Mouse (Mus musculus) olfactory bulb, adult 2 months (tissue): Measurements from ENCODE around the gene Rnf31. TPM values are rescaled to one million over a fixed set of nuclear protein-coding genes. Genes with fewer than 3 reads are reported as not detected.

Experiments used
- H3K27ac ChIP-seq: fragments of 200-500 bp; 2 replicates; pipeline ENCODE4 v1.5.1; 2012; ENCODE audit warnings: low read depth, low read length; ENCODE audit not compliant: insufficient read depth
- H3K4me1 ChIP-seq: fragments of 200-500 bp; 2 replicates; pipeline ENCODE4 v1.6.1; 2012; ENCODE audit warnings: low read length; ENCODE audit not compliant: control insufficient read depth, insufficient read depth
- H3K4me3 ChIP-seq: fragments of 200-500 bp; 2 replicates; pipeline ENCODE4 v1.5.1; 2012; ENCODE audit warnings: mild to moderate bottlenecking, low read depth, low read length, moderate library complexity; ENCODE audit not compliant: insufficient read depth
- CTCF ChIP-seq: fragments of 200-500 bp; IDR thresholded peaks from 2 replicates; pipeline ENCODE4 v1.5.1; 2012; ENCODE audit warnings: low read depth, mild to moderate bottlenecking, low read length, moderate library complexity; ENCODE audit not compliant: insufficient read depth
- POLR2A ChIP-seq: fragments of 200-500 bp; IDR thresholded peaks from 2 replicates; pipeline ENCODE4 v1.6.1; 2012; ENCODE audit warnings: mild to moderate bottlenecking, low read depth, low read length, moderate library complexity; ENCODE audit not compliant: insufficient read depth
- WGBS: fragments of 180-500 bp; shearing (Covaris S2); methylation state at CpG from one replicate; pipeline ENCODE4 v1.1.7; 2018; 5-methylcytosine and 5-hydroxymethylcytosine counted together
- polyA plus RNA-seq: library from polyadenylated mRNA; stranded (reverse); fragments of >200 nt; gene quantifications from 2 replicates; pipeline ENCODE4 v1.2.4, GENCODE M21; 2012; ENCODE audit warnings: low replicate concordance; ENCODE audit not compliant: missing spikeins, insufficient read depth, insufficient read length

Rnf31 gene
- polyA plus RNA-seq, 1 experiment = not detected

DNA sequence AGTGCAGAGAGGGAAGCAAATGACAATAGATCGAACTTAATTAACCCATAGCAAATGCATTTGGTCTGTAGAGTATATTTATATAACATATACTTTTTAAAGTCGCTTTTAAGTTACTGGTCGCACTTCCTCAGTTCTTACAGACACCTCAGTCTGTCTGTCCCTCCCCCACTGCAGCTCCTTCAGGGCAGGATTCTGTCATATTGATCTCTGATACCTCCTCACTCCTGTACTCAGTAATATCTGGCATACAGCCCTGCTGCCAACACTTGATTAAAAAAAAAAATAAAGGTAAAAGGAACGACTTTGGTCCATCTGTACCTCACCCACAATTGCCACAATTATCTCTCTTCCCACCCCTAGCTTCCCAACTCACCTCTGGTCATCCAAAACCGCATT is 7.2 kb upstream of the Rnf31 start:
- no peak overlapping the region for H3K27ac ChIP-seq
- TF ChIP-seq POLR2A (no peak), CTCF (no peak)
- 34% methylated on average over 5 of the region's 5 CpGs for WGBS
- H3K4me3 ChIP-seq = peak overlapping the region; percentile 91
- H3K4me1 ChIP-seq = peaks cover 3% of the 10 kb centered on the region

DNA sequence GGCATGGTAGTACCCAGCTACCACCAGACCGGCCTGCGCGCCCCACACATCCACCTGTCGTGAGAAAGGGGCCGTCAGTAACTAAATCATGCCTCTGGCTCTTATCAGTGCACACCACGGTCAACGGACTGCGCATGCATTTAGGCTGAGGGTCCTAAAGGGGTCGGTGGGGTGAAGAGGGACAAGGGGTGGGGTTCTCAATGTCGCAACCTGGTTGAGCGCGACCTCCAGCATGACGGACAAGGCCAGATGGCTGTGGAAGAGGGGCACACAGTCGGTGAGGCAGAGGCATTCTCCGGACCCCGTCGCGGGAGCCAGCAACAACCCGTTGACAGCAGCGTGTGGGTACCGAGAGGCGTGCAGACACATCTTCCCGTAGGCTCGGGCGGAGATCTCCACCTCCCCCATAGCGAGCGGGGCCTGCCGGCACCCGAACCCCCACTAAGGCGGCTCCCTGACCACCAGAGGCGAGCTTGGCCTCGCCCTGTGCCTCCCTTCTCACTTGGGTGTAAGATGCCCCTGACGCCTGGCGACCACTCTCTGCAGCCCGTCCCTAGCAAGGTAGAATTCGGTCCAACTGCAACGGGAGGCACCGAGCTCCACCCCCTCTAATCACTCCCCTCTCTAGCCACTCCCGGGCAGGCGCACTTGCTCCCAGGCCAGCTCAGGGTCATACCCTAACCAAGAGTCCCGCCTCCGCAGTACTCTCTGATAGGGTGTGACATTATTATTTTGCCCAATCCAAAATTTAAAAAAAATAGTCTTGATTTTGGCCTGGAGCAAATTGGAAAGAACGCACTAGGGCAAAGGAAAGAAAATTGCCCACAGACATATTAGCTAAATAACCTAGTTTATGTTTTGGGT is 6.6 kb upstream of the Rnf31 start, which contains the start of gene Emc9:
TSS of gene Emc9 (minus strand) at position 601 of the 864 bp plus-strand sequence.
- TF ChIP-seq CTCF = no peak
- TF ChIP-seq POLR2A = peak; percentile 34; the same call in 1 of the 2 replicates
- Histone ChIP-seq H3K4me3 (peak within 1 kb of the TSS; percentile 91), H3K4me1 (peaks cover 3% of the 10 kb centered on the region), H3K27ac (peak within 1 kb of the TSS; percentile 55)
- WGBS = 3% methylated on average over 43 of the region's 43 CpGs

DNA sequence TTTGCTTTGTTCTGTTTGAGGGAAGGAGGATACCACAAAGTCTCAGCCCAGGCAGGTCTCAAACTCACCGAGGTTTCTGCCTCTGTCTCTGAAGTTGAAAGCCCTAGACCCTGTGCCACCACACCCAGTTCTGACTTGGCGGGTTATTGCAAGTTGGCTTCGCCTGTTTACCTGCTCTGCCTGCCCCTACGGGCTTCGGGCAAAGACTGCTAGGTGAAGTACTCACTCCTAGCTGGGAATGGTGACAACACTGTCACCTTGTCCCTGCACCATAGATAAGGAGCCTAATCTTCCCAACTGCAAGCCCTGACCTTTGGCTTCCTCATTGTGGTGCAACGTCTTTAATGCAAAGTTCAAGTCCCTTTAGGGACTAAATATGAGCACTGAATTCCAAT is 5.9 kb upstream of the Rnf31 start:
- no peak overlapping the region for H3K4me3 ChIP-seq
- TF ChIP-seq CTCF = no peak
- TF ChIP-seq POLR2A = no peak
- H3K4me1 ChIP-seq = peaks cover 3% of the 10 kb centered on the region
- 76% methylated on average over 6 of the region's 6 CpGs for WGBS
- H3K27ac ChIP-seq = peak overlapping the region; percentile 55

DNA sequence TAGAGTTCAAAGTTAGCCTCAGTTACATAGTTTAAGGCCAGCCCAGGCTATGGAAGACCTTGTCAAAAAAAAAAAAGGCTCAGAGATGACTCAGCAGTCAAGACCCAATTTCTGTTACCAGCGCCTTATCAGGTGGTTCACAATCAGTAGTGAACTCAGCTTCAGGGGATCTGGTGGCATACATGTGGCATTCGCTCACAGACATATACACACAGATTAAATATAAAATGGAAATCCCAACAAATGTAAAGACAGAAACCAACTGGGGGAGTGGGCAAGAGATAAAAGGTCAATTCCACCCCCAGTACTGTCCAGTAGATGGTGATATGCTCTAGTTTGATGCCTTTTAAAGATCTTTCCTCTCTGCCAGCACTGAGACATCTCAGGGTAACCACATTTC is 5.4 kb upstream of the Rnf31 start:
- WGBS = 96% methylated on average over 2 of the region's 2 CpGs
- TF ChIP-seq POLR2A (no peak), CTCF (no peak)
- Histone ChIP-seq H3K4me3 (no peak overlapping the region), H3K4me1 (peaks cover 3% of the 10 kb centered on the region), H3K27ac (no peak overlapping the region)

DNA sequence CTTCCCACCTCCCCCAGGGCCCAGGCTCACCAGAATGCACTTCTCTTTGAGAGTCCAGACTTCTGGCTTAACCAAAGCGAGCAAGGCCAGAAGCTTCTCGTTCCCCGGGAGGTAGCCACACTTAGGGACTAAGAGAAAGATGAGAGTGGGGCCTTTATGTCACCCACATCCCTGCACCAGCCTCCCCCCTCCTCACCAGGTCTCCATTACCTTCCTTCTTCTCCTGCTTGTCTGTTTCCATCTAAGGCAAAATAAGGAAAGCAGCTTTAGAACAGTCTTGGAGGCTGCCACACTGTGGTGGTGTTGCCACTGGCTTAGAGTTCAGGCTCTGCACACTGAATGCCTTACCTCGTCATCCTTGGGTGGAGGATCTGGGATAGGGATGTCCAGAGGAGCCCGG is 2.2 kb upstream of the Rnf31 start:
- Histone ChIP-seq H3K4me1 (peaks cover 12% of the 10 kb centered on the region), H3K27ac (no peak overlapping the region), H3K4me3 (no peak overlapping the region)
- WGBS = 86% methylated on average over 5 of the region's 5 CpGs
- TF ChIP-seq POLR2A = no peak
- no peak for TF ChIP-seq CTCF

DNA sequence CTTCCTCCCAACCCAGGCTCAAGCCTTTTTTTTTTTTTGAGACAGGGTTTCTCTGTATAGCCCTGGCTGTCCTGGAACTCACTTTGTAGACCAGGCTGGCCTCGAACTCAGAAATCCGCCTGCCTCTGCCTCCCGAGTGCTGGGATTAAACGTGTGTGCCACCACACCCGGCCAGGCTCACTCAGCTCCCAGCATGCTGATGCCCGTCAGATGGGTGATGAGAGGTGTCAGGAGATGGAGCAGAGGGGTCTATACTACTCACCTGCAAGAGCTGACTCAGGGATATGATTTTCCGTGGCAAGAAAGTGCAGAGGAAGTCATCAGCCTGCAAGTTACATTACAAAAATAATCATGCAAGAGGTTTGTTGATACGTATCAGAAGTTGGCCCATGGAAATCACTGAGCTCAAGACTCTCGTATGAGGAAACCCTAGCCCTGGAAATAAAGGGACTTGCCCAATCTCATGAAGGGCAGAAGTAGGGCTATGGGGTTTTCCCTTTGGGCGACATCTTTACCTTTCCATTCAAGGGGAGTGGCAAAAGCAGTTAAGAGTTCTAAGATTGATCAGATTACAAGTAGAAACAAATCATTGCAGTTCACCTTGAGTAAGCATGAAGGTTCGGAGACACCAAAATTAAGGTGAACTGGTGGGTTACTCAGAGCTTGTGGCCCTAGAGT is 1.6 kb upstream of the Rnf31 start:
- no peak for TF ChIP-seq POLR2A
- no peak for TF ChIP-seq CTCF
- WGBS = 86% methylated on average over 11 of the region's 11 CpGs
- Histone ChIP-seq H3K4me1 (peaks cover 13% of the 10 kb centered on the region), H3K27ac (no peak overlapping the region), H3K4me3 (no peak overlapping the region; the same call in 1 of the 2 replicates)

DNA sequence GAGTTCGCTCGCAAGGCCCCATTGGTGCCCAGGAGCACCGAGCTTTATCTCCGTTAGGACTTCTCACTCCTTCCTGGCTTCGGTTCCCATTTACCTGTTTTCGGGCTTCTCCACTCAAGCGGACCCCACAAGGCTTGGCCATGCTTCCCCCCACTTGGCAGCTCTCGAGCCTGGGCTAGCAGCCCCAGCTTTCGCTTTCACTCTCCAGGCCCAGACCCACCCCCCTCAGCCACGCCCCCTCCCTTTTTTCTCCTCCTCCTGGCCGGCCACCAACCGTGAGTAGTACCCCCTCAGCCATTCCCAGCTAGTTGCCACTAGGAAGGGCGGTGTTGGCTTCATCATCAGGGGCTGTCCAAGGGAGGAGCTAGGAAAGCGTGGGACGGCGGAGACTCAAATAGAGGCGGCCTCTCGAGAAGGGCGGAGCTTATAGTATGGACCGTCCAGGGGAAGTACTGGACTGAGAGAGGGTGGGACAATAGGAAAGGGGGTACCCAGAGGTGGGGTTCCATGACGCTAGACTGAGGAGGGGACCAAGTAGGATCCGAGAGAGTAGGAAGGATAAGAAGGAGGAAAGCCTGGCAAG is 669 bp upstream of the Rnf31 start, which contains the start of gene Psme2:
TSS of gene Psme2 (minus strand) at position 366 of the 583 bp plus-strand sequence.
- Histone ChIP-seq H3K4me1 (peaks cover 9% of the 10 kb centered on the region; the same call in 1 of the 2 replicates), H3K4me3 (peak within 1 kb of the TSS; percentile 69), H3K27ac (peak within 1 kb of the TSS; percentile 72)
- TF ChIP-seq POLR2A = no peak; the same call in 1 of the 2 replicates
- TF ChIP-seq CTCF = no peak
- under 1% methylated on average over 22 of the region's 22 CpGs for WGBS

DNA sequence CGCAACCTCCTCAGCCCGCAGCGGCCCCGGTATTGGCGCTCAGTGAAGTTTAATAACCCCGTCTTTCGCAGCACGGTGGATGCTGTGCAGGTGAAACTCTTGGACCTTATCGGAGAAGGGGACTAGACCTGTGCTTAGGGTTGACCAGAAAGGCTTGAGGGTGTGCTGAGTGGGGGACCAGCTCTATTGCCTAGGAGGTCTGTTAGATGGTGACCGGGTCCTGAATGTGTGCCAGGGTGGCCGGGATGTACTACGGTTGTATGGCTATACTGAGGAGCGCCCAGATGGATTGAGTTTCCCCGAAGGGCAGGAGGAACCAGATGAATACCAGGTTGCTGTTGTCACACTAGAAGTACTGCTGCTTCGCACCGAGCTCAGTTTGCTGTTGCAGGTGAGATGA is 718 bp downstream of the Rnf31 start:
- H3K4me3 ChIP-seq = peak overlapping the region; percentile 69
- TF ChIP-seq POLR2A = no peak
- no peak for TF ChIP-seq CTCF
- no peak overlapping the region for H3K27ac ChIP-seq
- WGBS = 2% methylated on average over 16 of the region's 16 CpGs
- peaks cover 9% of the 10 kb centered on the region; the same call in 1 of the 2 replicates for H3K4me1 ChIP-seq

DNA sequence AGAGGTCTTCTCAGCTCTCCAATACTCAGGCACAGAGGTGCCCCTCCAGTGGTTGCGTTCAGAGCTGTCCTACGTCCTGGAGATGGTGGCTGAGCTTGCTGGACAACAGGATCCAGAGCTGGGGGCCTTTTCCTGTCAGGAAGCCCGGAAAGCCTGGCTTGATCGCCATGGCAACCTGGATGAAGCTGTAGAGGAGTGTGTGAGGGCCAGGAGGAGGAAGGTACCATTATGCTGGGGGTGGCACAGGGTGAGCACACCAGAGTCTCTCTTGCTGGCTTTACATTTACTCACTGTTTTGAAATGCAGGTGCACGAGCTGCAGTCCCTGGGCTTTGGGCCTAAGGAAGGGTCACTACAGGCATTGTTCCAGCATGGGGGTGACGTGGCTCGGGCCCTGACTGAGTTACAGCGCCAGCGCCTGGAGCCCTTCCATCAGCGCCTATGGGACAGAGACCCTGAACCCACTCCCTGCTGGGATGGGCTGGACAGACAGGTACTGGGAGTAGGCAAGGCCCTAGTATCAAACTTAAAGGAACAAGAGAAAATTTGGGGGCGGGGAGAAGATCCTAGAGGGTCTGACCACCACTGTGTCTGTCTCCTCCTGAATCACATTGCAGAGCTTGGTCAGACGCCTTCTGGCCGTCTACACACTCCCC is 4.7 kb downstream of the Rnf31 start:
- 71% methylated on average over 13 of the region's 13 CpGs for WGBS
- Histone ChIP-seq H3K27ac (no peak overlapping the region), H3K4me1 (peaks cover 9% of the 10 kb centered on the region; the same call in 1 of the 2 replicates), H3K4me3 (no peak overlapping the region)
- no peak for TF ChIP-seq POLR2A
- TF ChIP-seq CTCF = no peak
